Mouse (Mus musculus): ENCODE results near the gene Cox7b2. TPM values are rescaled to one million over a fixed set of nuclear protein-coding genes. Genes with fewer than 3 reads are reported as not detected.

The Cox7b2 gene
- polyA plus RNA-seq (2014; fragmentation: Illumina TruSeq; extraction: RNeasy Lipid Tissue Mini Kit (QIAGEN cat#74804); ENCODE audit: low read depth, low replicate concordance), result not detected

GRCm38 (mm10) chr5:71548079-71548478 is at the start of gene Cox7b2:
Gene Cox7b2 (minus strand): TSS chr5:71548205.

Other genes with a start within 250 kb of the Cox7b2 start
- gene Gabrb1, start 109.9 kb upstream of the Cox7b2 start, polyA plus RNA-seq (2014; fragmentation: Illumina TruSeq; extraction: RNeasy Lipid Tissue Mini Kit (QIAGEN cat#74804); ENCODE audit: low read depth, low replicate concordance), result 0.03 TPM
- gene Gabra4, start 110.1 kb upstream of the Cox7b2 start, polyA plus RNA-seq (2014; fragmentation: Illumina TruSeq; extraction: RNeasy Lipid Tissue Mini Kit (QIAGEN cat#74804); ENCODE audit: low read depth, low replicate concordance), result 0.66 TPM

All from sigmoid colon, adult 10 weeks (tissue).